Mouse (Mus musculus): ENCODE data around the gene Erlec1. TPM values are rescaled to one million over a fixed set of nuclear protein-coding genes. Genes with fewer than 3 reads are reported as not detected.
A peak's percentile ranks its signal among the peaks of the same experiment; 100 is the strongest.

Erlec1 gene
- polyA plus RNA-seq, 1 experiment from 2014 or later: 9.3 TPM

GRCm38 (mm10) chr11:30953469-30954154 lies 523 bp downstream of the Erlec1 start:
- H3K4me2 ChIP-seq (ENCODE audit: low read length): peak overlapping the region; percentile 79
- peak overlapping the region; percentile 92 for H3K9ac ChIP-seq (replicated peaks; ENCODE audit: low read depth, low read length)
- peaks cover 16% of the 10 kb centered on the region for H3K36me3 ChIP-seq (ENCODE audit: control insufficient read depth, insufficient read depth)
- peak; percentile 88 for ATAC-seq
- H3K27me3 ChIP-seq (replicated peaks; ENCODE audit: control insufficient read depth, insufficient read depth, low read length): no peaks in the 10 kb centered on the region
- peak overlapping the region; percentile 93 for H3K4me3 ChIP-seq (replicated peaks; ENCODE audit: low read length)
- peak overlapping the region; percentile 82 for H3K27ac ChIP-seq (ENCODE audit: low read length)
- H3K4me1 ChIP-seq (replicated peaks; ENCODE audit: control insufficient read depth, insufficient read depth, low read length): peaks cover 13% of the 10 kb centered on the region
- peaks cover 9% of the 10 kb centered on the region for H3K9me3 ChIP-seq (ENCODE audit: control insufficient read depth, low read length)
- WGBS: 0% methylated on average over 29 of the region's 32 CpGs

GRCm38 (mm10) chr11:30952829-30953228 lies 1.3 kb downstream of the Erlec1 start:
- peaks cover 13% of the 10 kb centered on the region for H3K4me1 ChIP-seq (replicated peaks; ENCODE audit: control insufficient read depth, insufficient read depth, low read length)
- no peak overlapping the region for H3K27ac ChIP-seq (ENCODE audit: low read length)
- peak overlapping the region; percentile 79 for H3K4me2 ChIP-seq (ENCODE audit: low read length)
- 71% methylated on average over 5 of the region's 5 CpGs for WGBS
- peaks cover 16% of the 10 kb centered on the region for H3K36me3 ChIP-seq (ENCODE audit: control insufficient read depth, insufficient read depth)
- peak overlapping the region; percentile 93 for H3K4me3 ChIP-seq (replicated peaks; ENCODE audit: low read length)
- no peaks in the 10 kb centered on the region for H3K27me3 ChIP-seq (replicated peaks; ENCODE audit: control insufficient read depth, insufficient read depth, low read length)
- H3K9ac ChIP-seq (replicated peaks; ENCODE audit: low read depth, low read length): no peak overlapping the region
- peaks cover 9% of the 10 kb centered on the region for H3K9me3 ChIP-seq (ENCODE audit: control insufficient read depth, low read length)
- ATAC-seq: no peak

GRCm38 (mm10) chr11:30943522-30943921 lies 10.6 kb downstream of the Erlec1 start:
- 100% methylated on average over 2 of the region's 2 CpGs for WGBS
- H3K27me3 ChIP-seq (replicated peaks; ENCODE audit: control insufficient read depth, insufficient read depth, low read length): no peaks in the 10 kb centered on the region
- H3K4me1 ChIP-seq (replicated peaks; ENCODE audit: control insufficient read depth, insufficient read depth, low read length): no peaks in the 10 kb centered on the region
- H3K36me3 ChIP-seq (ENCODE audit: control insufficient read depth, insufficient read depth): peaks cover 32% of the 10 kb centered on the region
- no peak overlapping the region for H3K4me3 ChIP-seq (replicated peaks; ENCODE audit: low read length)
- ATAC-seq: no peak
- no peaks in the 10 kb centered on the region for H3K9me3 ChIP-seq (ENCODE audit: control insufficient read depth, low read length)
- no peak overlapping the region for H3K4me2 ChIP-seq (ENCODE audit: low read length)
- H3K27ac ChIP-seq (ENCODE audit: low read length): no peak overlapping the region
- H3K9ac ChIP-seq (replicated peaks; ENCODE audit: low read depth, low read length): no peak overlapping the region

GRCm38 (mm10) chr11:30928498-30928897 lies 25.6 kb downstream of the Erlec1 start:
- Histone ChIP-seq H3K9ac (replicated peaks; ENCODE audit: low read depth, low read length) (no peak overlapping the region), H3K4me3 (replicated peaks; ENCODE audit: low read length) (no peak overlapping the region), H3K36me3 (ENCODE audit: control insufficient read depth, insufficient read depth) (peaks cover 2% of the 10 kb centered on the region; the same call in 1 of the 2 replicates), H3K27ac (ENCODE audit: low read length) (no peak overlapping the region), H3K4me2 (ENCODE audit: low read length) (no peak overlapping the region), H3K9me3 (ENCODE audit: control insufficient read depth, low read length) (no peaks in the 10 kb centered on the region), H3K4me1 (replicated peaks; ENCODE audit: control insufficient read depth, insufficient read depth, low read length) (no peaks in the 10 kb centered on the region), H3K27me3 (replicated peaks; ENCODE audit: control insufficient read depth, insufficient read depth, low read length) (no peaks in the 10 kb centered on the region)
- WGBS: 80% methylated on average over 1 of the region's 1 CpGs
- ATAC-seq: no peak

- peaks cover 3% of the 10 kb centered on the region; the same call in 1 of the 2 replicates for H3K36me3 ChIP-seq (ENCODE audit: control insufficient read depth, insufficient read depth)
- no peaks in the 10 kb centered on the region for H3K9me3 ChIP-seq (ENCODE audit: control insufficient read depth, low read length)
- no peaks in the 10 kb centered on the region for H3K27me3 ChIP-seq (replicated peaks; ENCODE audit: control insufficient read depth, insufficient read depth, low read length)
- no peak overlapping the region for H3K27ac ChIP-seq (ENCODE audit: low read length)
- no peak overlapping the region for H3K4me3 ChIP-seq (replicated peaks; ENCODE audit: low read length)
- no peak overlapping the region for H3K9ac ChIP-seq (replicated peaks; ENCODE audit: low read depth, low read length)
- H3K4me1 ChIP-seq (replicated peaks; ENCODE audit: control insufficient read depth, insufficient read depth, low read length): no peaks in the 10 kb centered on the region
- no peak for ATAC-seq
- no peak overlapping the region for H3K4me2 ChIP-seq (ENCODE audit: low read length)
These were observed 26.1 kb downstream of the Erlec1 start for GRCm38 (mm10) chr11:30928079-30928478.

GRCm38 (mm10) chr11:30923283-30923682 lies 30.9 kb downstream of the Erlec1 start:
- Histone ChIP-seq H3K4me2 (ENCODE audit: low read length) (no peak overlapping the region), H3K9me3 (ENCODE audit: control insufficient read depth, low read length) (no peaks in the 10 kb centered on the region), H3K36me3 (ENCODE audit: control insufficient read depth, insufficient read depth) (peaks cover 3% of the 10 kb centered on the region; the same call in 1 of the 2 replicates), H3K4me1 (replicated peaks; ENCODE audit: control insufficient read depth, insufficient read depth, low read length) (no peaks in the 10 kb centered on the region), H3K9ac (replicated peaks; ENCODE audit: low read depth, low read length) (no peak overlapping the region), H3K27me3 (replicated peaks; ENCODE audit: control insufficient read depth, insufficient read depth, low read length) (no peaks in the 10 kb centered on the region), H3K27ac (ENCODE audit: low read length) (no peak overlapping the region), H3K4me3 (replicated peaks; ENCODE audit: low read length) (no peak overlapping the region)
- ATAC-seq: no peak
- 99% methylated on average over 3 of the region's 3 CpGs for WGBS

- no peaks in the 10 kb centered on the region for H3K4me1 ChIP-seq (replicated peaks; ENCODE audit: control insufficient read depth, insufficient read depth, low read length)
- WGBS: 38% methylated on average over 1 of the region's 1 CpGs
- no peak overlapping the region for H3K4me2 ChIP-seq (ENCODE audit: low read length)
- H3K27me3 ChIP-seq (replicated peaks; ENCODE audit: control insufficient read depth, insufficient read depth, low read length): no peaks in the 10 kb centered on the region
- no peak overlapping the region for H3K9ac ChIP-seq (replicated peaks; ENCODE audit: low read depth, low read length)
- H3K27ac ChIP-seq (ENCODE audit: low read length): no peak overlapping the region
- peaks cover 3% of the 10 kb centered on the region; the same call in 1 of the 2 replicates for H3K36me3 ChIP-seq (ENCODE audit: control insufficient read depth, insufficient read depth)
- H3K9me3 ChIP-seq (ENCODE audit: control insufficient read depth, low read length): no peaks in the 10 kb centered on the region
- ATAC-seq: no peak
- no peak overlapping the region for H3K4me3 ChIP-seq (replicated peaks; ENCODE audit: low read length)
These were observed 33.5 kb downstream of the Erlec1 start for GRCm38 (mm10) chr11:30920641-30921040.

GRCm38 (mm10) chr11:30912311-30912710 lies 41.8 kb downstream of the Erlec1 start:
- Histone ChIP-seq H3K9me3 (ENCODE audit: control insufficient read depth, low read length) (no peaks in the 10 kb centered on the region), H3K4me3 (replicated peaks; ENCODE audit: low read length) (no peak overlapping the region), H3K36me3 (ENCODE audit: control insufficient read depth, insufficient read depth) (no peaks in the 10 kb centered on the region), H3K27ac (ENCODE audit: low read length) (no peak overlapping the region), H3K9ac (replicated peaks; ENCODE audit: low read depth, low read length) (no peak overlapping the region), H3K4me1 (replicated peaks; ENCODE audit: control insufficient read depth, insufficient read depth, low read length) (no peaks in the 10 kb centered on the region), H3K4me2 (ENCODE audit: low read length) (no peak overlapping the region), H3K27me3 (replicated peaks; ENCODE audit: control insufficient read depth, insufficient read depth, low read length) (no peaks in the 10 kb centered on the region)
- WGBS: 91% methylated on average over 3 of the region's 3 CpGs
- ATAC-seq: no peak

GRCm38 (mm10) chr11:30899312-30899711 lies 54.8 kb downstream of the Erlec1 start:
- Histone ChIP-seq H3K9ac (replicated peaks; ENCODE audit: low read depth, low read length) (no peak overlapping the region), H3K27me3 (replicated peaks; ENCODE audit: control insufficient read depth, insufficient read depth, low read length) (no peaks in the 10 kb centered on the region), H3K36me3 (ENCODE audit: control insufficient read depth, insufficient read depth) (no peaks in the 10 kb centered on the region), H3K4me1 (replicated peaks; ENCODE audit: control insufficient read depth, insufficient read depth, low read length) (no peaks in the 10 kb centered on the region), H3K4me3 (replicated peaks; ENCODE audit: low read length) (no peak overlapping the region), H3K9me3 (ENCODE audit: control insufficient read depth, low read length) (no peaks in the 10 kb centered on the region), H3K4me2 (ENCODE audit: low read length) (no peak overlapping the region), H3K27ac (ENCODE audit: low read length) (no peak overlapping the region)
- ATAC-seq: no peak

GRCm38 (mm10) chr11:30896201-30896600 lies 57.9 kb downstream of the Erlec1 start:
- no peaks in the 10 kb centered on the region for H3K36me3 ChIP-seq (ENCODE audit: control insufficient read depth, insufficient read depth)
- H3K27ac ChIP-seq (ENCODE audit: low read length): no peak overlapping the region
- no peaks in the 10 kb centered on the region for H3K4me1 ChIP-seq (replicated peaks; ENCODE audit: control insufficient read depth, insufficient read depth, low read length)
- ATAC-seq: no peak
- WGBS: 91% methylated on average over 1 of the region's 1 CpGs
- no peak overlapping the region for H3K4me3 ChIP-seq (replicated peaks; ENCODE audit: low read length)
- no peaks in the 10 kb centered on the region for H3K9me3 ChIP-seq (ENCODE audit: control insufficient read depth, low read length)
- no peak overlapping the region for H3K4me2 ChIP-seq (ENCODE audit: low read length)
- H3K27me3 ChIP-seq (replicated peaks; ENCODE audit: control insufficient read depth, insufficient read depth, low read length): no peaks in the 10 kb centered on the region
- no peak overlapping the region for H3K9ac ChIP-seq (replicated peaks; ENCODE audit: low read depth, low read length)

Measured in forebrain, embryonic 16.5 days (tissue).